Mouse (Mus musculus) C2C12 (cell line): ENCODE measurements at regions not wholly inside any gene's neighbourhood (a gene's known extent, or its start where the extent isn't known, plus 50 kb on each side); places are given as distances from the start of the nearest gene placed in this dataset.
"Not testable (repeated sequence)": the region's sequence is repeated elsewhere in the genome, so short reads cannot be mapped to it uniquely, and the experiment has no call there.

Source experiments
- H3K27me3 ChIP-seq: one replicate; pipeline ENCODE4 v1.6.1; 2011; ENCODE audit not compliant: control insufficient read depth, insufficient read depth, insufficient read length
- H3K36me3 ChIP-seq: one replicate; pipeline ENCODE4 v1.6.1; 2011; ENCODE audit not compliant: control insufficient read depth, insufficient read depth
- H3K4me3 ChIP-seq: one replicate; pipeline ENCODE4 v1.5.1; 2011; ENCODE audit warnings: mild to moderate bottlenecking, control low read depth; ENCODE audit not compliant: poor library complexity, insufficient read depth, severe bottlenecking
- H3K79me2 ChIP-seq: one replicate; pipeline ENCODE4 v1.6.1; 2011; ENCODE audit not compliant: control insufficient read depth, insufficient read depth
- H3K79me3 ChIP-seq: one replicate; pipeline ENCODE4 v1.6.1; 2011; ENCODE audit warnings: low read depth, control low read depth
- H3ac ChIP-seq: one replicate; pipeline ENCODE3; 2011; ENCODE audit warnings: low read depth; ENCODE audit not compliant: control insufficient read depth, insufficient read length
- CEBPB ChIP-seq: IDR thresholded peaks from one replicate; pipeline ENCODE4 v1.6.1; 2011; ENCODE audit warnings: low read depth, mild to moderate bottlenecking, control low read depth, moderate library complexity
- CTCF ChIP-seq: IDR thresholded peaks from one replicate; pipeline ENCODE4 v1.5.1; 2011; ENCODE audit not compliant: control insufficient read depth, insufficient read depth, insufficient read length
- FOSL1 ChIP-seq: IDR thresholded peaks from one replicate; pipeline ENCODE4 v1.8.0; 2011; ENCODE audit warnings: mild to moderate bottlenecking, low read length; ENCODE audit not compliant: poor library complexity, insufficient read depth, severe bottlenecking
- MAX ChIP-seq: IDR thresholded peaks from one replicate; pipeline ENCODE4 v1.6.1; 2011; ENCODE audit warnings: mild to moderate bottlenecking, control low read depth
- MYOD1 ChIP-seq: IDR thresholded peaks from one replicate; pipeline ENCODE4 v1.6.1; 2011; ENCODE audit warnings: low read depth; ENCODE audit not compliant: control insufficient read depth, insufficient read length
- MYOG ChIP-seq: IDR thresholded peaks from one replicate; pipeline ENCODE4 v1.6.1; 2011; ENCODE audit not compliant: control insufficient read depth, insufficient read length; ENCODE audit errors: extremely low read depth
- USF1 ChIP-seq: IDR thresholded peaks from one replicate; pipeline ENCODE4 v1.6.1; 2011; ENCODE audit warnings: low read depth, mild to moderate bottlenecking, control low read depth, moderate library complexity

DNA sequence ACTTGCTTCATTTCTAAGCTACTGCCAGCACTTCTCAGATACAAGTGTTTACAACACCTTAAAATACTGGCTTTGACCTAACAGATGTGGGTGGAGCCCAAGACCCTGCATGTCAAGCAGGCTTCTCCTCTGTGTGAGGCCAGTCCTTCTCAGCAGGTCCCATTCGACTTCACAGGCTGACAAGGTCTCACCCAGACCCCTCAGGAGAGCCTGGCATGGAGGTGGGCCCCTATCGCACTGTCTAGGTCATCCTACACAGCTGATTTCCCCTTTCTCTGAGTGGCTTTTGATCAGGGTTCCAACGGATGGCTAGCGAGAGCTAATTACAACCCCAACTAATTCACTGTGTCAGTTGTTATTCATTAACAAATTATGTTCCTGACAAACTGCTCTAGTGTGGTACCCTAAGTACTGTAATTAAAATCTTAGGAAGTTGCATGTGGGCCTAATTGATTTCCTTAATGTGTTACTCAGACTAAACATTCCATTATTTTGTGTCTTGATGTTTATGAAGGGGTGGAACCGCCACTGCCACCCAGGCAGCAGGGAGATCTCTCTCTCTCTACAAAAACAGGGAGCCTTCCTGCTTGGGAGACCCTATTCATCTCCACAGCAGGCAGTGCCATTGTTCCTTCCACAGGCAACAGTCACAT lies 73.4 kb upstream of the Rad23b start:
- no peak overlapping the region for H3ac ChIP-seq
- no peaks in the 10 kb centered on the region for H3K79me2 ChIP-seq
- no peak overlapping the region for H3K4me3 ChIP-seq
- H3K36me3 ChIP-seq, result no peaks in the 10 kb centered on the region
- no peaks in the 10 kb centered on the region for H3K79me3 ChIP-seq
- TF ChIP-seq FOSL1, result no peak
- no peak for TF ChIP-seq CTCF
- TF ChIP-seq CEBPB, result no peak
- TF ChIP-seq MYOG, result no peak
- no peak for TF ChIP-seq MAX
- no peak for TF ChIP-seq MYOD1
- no peak for TF ChIP-seq USF1
- no peaks in the 10 kb centered on the region for H3K27me3 ChIP-seq

DNA sequence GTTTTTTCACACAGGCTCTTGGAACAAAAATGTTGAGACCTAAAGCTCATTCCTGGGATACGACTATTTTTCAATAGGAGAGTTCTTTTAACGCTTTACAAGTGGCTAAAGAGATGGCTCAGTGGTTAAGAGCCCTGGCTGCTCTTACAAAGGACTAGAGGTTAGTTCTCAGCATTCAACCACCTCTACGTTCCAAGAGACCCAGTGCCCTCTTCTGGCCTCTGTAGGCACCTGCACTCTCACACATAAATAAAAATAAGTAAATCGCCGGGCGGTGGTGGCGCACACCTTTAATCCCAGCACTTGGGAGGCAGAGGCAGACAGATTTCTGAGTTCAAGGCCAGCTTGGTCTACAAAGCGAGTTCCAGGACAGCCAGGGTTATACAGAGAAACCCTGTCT lies 70.5 kb upstream of the Rad23b start:
- not testable (repeated sequence) for H3ac ChIP-seq, H3K79me3 ChIP-seq, H3K36me3 ChIP-seq, H3K4me3 ChIP-seq, H3K27me3 ChIP-seq, H3K79me2 ChIP-seq

DNA sequence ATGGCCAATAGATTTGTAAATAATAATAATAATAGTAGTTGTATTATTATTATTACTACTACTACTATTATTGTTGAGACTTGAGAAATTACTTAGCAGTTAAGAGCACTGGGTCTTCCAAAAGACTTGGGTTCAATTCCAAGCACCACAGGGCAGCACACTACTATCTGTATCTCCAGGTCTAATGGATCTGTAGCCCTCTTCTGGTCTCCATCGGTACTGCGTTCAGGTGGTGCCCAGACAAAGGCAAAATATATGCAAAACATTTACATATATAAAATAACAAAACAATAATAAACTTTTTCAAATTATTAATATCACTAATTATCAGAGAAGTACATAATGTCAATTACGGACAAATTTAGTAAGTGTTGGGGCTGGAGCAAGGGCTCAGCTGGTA lies 69.1 kb upstream of the Rad23b start:
- no peaks in the 10 kb centered on the region for H3K79me2 ChIP-seq
- no peak for TF ChIP-seq MYOG
- no peak for TF ChIP-seq CTCF
- no peak for TF ChIP-seq MAX
- TF ChIP-seq USF1, result no peak
- TF ChIP-seq CEBPB, result no peak
- no peak for TF ChIP-seq FOSL1
- TF ChIP-seq MYOD1, result no peak

DNA sequence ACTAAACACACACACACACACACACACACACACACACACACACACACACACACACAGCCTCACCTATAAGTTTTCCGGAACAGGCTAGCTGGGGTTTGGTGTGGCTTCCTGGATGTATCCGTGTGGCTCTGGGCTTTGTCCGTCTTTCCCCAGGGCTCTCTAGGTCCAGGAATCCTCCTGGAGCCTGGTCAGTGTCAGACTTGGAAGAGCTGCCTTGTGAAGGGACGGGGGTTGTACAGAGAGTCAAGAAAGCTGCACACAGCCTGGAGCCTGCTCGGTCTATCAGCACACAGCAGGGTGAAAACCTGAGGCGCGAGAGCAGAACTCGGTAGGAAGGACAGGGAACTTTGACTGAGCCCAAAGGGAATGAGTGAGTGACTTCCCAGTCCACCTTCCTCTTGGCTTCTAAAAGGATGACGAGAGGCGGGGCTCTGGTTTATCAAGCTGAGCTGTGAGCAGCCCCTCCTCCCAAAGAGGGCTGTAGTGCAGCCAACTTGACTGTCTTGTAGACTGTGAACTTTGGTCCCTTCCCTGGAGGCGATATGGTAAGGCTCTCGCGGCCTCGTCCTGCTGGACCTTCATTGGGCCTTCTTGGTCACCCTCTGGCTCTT lies 68.3 kb upstream of the Rad23b start:
- Histone ChIP-seq H3ac (no peak overlapping the region), H3K36me3 (no peaks in the 10 kb centered on the region), H3K27me3 (no peaks in the 10 kb centered on the region), H3K79me3 (no peaks in the 10 kb centered on the region), H3K4me3 (no peak overlapping the region), H3K79me2 (no peaks in the 10 kb centered on the region)
- no peak for TF ChIP-seq USF1
- no peak for TF ChIP-seq MYOD1
- TF ChIP-seq MYOG, result no peak
- no peak for TF ChIP-seq CTCF
- TF ChIP-seq MAX, result no peak
- TF ChIP-seq CEBPB, result no peak
- no peak for TF ChIP-seq FOSL1

More for the DNA sequence above, 69.1 kb upstream of the Rad23b start:
- H3K79me3 ChIP-seq, result no peaks in the 10 kb centered on the region
- H3K4me3 ChIP-seq, result no peak overlapping the region
- no peaks in the 10 kb centered on the region for H3K36me3 ChIP-seq
- no peaks in the 10 kb centered on the region for H3K27me3 ChIP-seq
- H3ac ChIP-seq, result no peak overlapping the region

DNA sequence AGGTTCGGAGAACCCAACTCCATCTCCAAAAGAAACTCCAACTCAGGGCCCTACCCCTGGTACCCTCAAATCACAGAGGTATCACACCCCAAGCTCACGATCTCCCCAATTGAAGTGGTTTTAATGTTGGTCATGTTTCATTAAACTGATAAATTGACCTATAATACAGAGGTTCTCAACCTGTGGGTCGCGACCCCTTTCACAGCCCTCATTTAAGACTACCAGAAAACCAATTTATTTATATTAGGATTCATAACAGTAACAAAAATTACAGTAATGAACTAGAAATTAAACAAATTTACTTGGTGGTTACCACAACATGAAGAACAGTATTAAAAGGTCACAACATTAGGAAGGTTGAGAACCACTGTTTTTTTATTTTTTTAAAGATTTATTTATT lies 67.4 kb upstream of the Rad23b start:
- H3K79me2 ChIP-seq, result no peaks in the 10 kb centered on the region
- no peak overlapping the region for H3K4me3 ChIP-seq
- H3ac ChIP-seq, result no peak overlapping the region
- H3K27me3 ChIP-seq, result no peaks in the 10 kb centered on the region
- TF ChIP-seq FOSL1 (no peak), MYOG (no peak)
- no peaks in the 10 kb centered on the region for H3K36me3 ChIP-seq
- H3K79me3 ChIP-seq, result no peaks in the 10 kb centered on the region

DNA sequence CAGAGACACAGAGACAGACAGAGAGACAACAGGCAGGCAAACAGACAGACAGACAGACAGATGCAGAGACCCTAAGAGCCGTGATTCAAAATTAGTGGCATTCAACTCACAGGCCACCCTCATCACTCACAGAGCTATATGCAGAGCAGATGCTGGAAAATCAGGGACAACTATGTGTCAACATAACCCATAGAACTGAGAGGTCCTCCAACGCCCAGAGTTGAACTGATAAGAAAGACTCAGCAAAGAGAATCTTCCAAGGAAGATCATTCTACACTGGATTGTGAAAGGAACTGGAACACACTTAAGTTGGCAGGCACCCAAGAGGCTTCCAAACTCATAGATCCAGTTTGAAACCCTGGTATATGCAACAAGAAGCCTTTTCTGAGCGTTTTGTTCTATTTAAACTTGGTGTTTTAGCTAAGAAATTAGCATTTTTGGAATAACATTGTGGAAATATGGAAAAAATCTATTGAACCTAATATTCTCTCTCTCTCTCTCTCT lies 65.1 kb upstream of the Rad23b start:
- Histone ChIP-seq H3K27me3 (no peaks in the 10 kb centered on the region), H3K36me3 (no peaks in the 10 kb centered on the region), H3K79me2 (no peaks in the 10 kb centered on the region), H3K79me3 (no peaks in the 10 kb centered on the region), H3K4me3 (no peak overlapping the region), H3ac (no peak overlapping the region)
- TF ChIP-seq MYOG (no peak), CTCF (no peak), CEBPB (no peak), MYOD1 (no peak), MAX (no peak), USF1 (no peak), FOSL1 (no peak)
